Mouse (Mus musculus): ENCODE data around the gene Trim21. TPM values are rescaled to one million over a fixed set of nuclear protein-coding genes. Genes with fewer than 3 reads are reported as not detected.

The Trim21 gene
- 10 to 100 TPM; 12.1 to 14.6 TPM for total RNA-seq (2021)
- long read RNA-seq, experiment 1, partial matches to known transcripts: 1 of 5 reads
- long read RNA-seq, experiment 1, other reads (novel, unspliced or antisense): 1 of 5 reads
- long read RNA-seq, experiment 2, transcript Trim21-201 (8 exons, 2,793 nt): major isoform, 15 of 17 reads
- long read RNA-seq, experiment 2, partial matches to known transcripts: 0 of 17 reads
- long read RNA-seq, experiment 2, other reads (novel, unspliced or antisense): 1 of 17 reads

DNA sequence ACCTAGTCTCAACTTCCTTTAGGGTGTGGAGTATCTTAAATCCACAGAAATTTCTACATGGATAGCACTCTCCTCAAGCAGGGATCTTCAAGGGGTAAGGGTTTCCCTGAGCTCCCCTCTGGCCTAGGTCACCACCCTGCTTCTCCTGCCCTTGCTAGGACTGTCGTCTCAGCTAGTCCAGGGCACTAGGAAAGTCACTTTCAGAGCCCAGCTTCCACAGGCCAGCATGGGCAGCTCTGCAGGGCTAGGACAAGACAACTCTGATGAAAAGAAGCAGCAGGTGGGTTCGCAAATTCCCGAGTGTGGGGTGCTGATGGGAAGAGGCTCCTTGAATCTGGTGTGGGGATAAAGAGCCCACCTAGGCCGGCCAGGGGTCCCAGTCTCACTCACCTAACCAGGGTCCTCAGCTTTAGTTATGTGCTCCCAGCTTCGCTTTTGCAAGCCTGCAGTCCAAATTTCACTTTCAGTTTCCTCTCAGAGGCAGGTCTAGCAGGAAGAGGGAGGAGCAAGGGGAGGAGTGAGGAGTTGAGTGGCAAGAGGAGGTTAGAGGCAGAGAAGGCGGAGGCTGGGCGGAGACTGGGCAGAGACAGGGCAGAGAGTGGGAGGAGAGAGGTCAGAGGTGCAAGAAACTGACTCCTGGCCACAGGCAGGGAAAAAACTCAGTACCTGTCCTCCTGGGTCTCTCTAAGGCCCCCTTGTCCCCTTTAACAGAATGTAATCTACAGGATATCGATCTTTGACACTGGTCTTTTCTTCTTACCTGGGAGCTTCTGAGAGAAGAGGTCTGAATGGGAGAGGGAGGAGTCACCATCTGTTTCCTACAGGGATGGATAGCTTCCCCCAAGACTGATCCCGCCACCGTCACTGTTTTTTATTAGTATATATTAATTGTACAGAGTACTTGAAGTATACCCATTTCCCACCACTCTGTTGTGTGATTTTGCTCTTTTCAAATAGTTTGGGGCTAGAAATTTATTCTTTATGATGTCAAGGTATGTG is at the start of gene Trim21:
Gene Trim21, minus strand, starts transcription at position 488 of the 999 bp plus-strand sequence.
- peak; percentile 80 to 86 for DNase-seq (ENCODE audit: low spot score in 2 of 2)

DNA sequence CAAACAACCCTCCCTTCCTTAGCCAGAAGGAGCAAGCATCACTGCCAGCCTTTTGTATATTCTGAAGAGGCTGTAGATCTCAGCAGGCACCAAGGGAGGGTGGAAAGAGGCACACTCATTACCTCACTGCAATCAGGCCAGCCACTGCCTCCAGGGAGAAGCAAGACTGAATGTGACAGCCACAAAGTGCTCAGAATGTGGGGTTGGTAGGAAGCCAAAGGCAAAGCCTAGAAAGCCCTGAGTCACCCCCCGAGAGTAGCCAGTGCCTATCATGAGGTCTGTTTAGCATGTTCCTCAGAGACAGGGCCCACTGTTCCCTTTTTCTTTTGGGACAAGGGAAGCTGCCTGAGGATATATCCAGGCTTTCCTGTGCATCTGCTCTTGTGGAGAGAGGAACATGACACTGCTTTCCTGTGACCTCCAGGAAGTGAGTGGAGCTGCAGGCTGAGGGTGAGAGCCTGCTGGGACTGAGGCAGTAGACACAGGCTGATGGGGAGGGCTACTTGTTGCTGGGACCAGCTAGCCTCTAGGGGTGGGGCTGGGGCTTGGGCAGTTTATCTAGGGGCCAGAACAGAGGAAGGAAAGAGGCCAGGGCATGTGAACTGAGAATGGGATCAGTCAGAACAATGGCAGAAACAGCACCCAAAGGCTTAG is 32.2 kb upstream of the Trim21 start, which contains the start of gene Olfr552:
Gene Olfr552, plus strand, starts transcription at position 393 of the 654 bp plus-strand sequence.
- DNase-seq (ENCODE audit: low spot score in 2 of 2): no peak

DNA sequence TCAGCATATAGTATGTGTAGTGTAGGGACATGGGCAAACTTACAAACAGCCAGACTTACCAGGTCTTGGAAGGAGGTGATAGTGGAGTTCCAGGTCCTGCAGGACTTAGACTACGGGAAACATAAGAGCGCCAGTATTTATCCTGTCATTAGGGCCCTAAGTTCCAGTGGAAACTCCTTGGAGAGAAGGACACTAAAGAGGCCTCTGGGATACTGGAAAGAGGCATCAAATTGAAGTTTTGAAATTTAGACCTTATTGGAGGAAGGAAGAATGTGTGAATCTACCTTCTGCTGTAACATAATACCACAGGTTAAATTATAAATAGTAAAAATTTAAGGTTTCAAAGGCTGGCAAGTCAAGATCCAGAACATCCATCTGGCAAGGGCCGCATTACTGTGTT is 26.5 kb upstream of the Trim21 start, which contains the start of gene Olfr551:
Gene Olfr551, minus strand, starts transcription at position 101 of the 400 bp plus-strand sequence.
- no peak for DNase-seq (ENCODE audit: low spot score in 2 of 2)

DNA sequence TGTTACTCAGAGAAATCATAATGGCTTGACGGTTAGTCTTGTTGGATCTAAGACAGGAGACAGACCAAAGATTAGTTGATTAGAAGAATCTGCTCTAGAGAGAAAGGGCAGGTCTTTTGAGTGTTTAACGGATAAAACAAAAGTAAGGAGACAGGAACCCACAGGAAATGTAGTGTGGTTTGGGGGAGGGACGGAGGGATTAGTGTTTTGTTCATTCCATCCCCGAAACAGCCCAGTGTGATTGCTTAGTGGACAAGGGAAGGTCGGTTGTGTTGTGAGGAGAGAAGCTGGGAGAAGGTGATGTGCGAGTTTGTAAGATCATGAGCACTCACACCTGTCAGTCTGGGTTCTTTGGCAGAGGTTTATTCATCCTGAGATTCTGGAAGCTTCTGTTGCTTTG is 10.7 kb upstream of the Trim21 start:
- no peak for DNase-seq (ENCODE audit: low spot score in 2 of 2)

DNA sequence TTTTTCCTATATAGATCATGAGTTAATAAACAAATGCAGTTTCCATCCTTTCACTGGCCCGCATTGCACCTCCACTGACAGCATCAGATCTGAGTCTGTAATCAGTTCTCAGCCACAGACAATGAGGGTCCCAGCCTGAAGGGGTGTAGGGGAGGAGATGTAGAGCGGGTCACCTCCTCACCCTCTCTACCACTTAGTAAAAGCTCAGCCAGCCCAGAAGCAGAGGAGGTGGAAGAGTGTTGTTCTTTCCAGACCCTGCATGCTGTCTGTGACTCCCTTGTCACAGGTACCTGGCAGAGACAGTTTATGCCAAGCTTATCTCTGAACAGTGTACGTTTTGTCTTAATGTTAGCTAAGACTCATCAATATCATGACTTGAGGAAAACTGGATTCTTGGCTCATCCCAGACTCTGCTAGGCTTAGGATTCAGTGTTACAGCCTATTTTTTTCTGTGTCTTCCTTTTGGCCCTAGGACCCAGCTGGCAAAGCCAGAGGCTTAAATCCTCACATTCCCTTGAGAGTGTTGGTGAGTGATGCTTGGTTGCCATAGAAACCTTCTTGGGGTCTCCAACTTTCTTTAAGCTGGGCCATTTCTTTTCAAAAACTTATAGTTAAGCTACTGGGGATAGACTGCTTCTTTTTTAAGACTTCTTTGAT is 8.0 kb upstream of the Trim21 start:
- no peak for DNase-seq (ENCODE audit: low spot score in 2 of 2)

DNA sequence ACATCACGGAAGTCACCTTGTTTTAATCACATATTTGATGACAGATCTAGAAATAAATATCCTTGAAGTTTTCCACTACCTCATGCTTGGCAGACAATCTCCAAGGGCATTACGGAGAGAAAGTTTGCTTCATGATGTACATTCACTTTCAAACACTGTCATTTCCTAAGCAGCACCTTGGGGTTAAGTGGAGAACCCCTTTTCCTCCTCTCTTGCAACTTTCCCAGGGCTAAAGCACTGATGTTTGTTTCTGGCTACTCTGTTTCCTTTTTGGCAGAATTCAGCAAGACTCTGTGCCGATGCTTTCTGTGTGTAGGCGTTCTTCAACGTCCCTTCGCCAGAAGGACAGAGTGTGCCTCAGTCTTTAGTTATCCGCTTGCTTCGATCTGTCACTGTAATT is 5.9 kb upstream of the Trim21 start, which contains the start of gene Olfr550:
Gene Olfr550, plus strand, starts transcription at position 301 of the 400 bp plus-strand sequence.
- DNase-seq (ENCODE audit: low spot score in 2 of 2): no peak

DNA sequence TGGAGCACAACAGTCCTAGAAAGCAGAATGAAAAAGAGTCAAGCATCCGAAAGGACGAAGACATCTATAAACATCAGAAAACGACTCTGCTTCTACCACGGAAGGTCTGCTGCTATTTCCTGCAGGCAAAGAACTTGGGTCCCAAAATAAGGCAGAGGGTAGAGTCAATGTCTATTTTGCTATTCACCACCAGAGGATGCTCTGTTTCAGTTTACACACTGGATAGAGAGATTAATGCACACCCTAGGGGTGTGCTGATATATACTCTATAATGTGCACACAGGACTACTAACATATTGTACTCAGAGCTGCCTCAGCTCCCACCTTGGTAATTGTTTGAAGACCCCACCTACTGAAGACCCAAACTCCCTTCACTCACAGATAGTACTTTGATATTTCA is 933 bp upstream of the Trim21 start:
- DNase-seq (ENCODE audit: low spot score in 2 of 2): no peak

DNA sequence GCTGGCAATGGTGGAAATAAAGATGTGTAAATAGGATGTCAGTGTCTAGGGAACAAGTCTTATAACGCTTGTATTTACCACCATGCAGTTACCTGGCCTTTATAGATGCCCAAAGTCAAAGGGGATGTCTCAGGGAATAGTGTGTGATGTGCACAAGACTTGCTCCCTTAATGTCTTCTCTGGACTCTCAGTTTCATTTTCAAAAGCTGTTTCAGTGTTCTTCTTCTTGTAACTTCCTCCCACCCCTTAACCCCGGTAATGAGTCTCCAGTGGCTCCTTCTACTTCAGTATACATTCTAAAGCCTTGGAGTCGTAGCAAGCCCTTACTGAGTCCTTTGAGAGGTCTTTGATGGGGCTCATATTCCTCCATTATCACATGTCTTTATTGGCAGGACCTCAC is 12.0 kb downstream of the Trim21 start:
- DNase-seq (ENCODE audit: low spot score in 2 of 2): no peak

DNA sequence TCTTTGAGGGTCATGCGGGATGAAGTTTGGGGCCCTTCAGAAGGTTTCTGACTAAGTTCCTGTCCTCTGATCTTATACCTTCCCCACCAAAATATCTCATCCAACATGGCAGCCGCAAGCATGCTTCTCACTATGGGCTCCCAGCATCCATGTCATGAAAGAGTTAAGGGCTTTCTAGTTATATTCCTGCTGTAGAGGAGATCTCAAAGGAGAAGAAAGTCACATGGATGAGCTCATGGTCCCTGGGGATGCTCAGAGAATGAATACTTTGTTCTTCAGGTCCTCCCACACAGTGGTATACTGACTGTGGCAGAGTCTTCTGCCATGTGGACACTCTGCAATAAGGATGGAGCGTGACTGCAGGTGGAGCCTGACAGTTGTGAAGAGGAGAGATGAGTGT is 15.7 kb downstream of the Trim21 start, which contains the start of gene Olfr549:
Gene Olfr549, plus strand, starts transcription at position 301 of the 400 bp plus-strand sequence.
- no peak for DNase-seq (ENCODE audit: low spot score in 2 of 2)

DNA sequence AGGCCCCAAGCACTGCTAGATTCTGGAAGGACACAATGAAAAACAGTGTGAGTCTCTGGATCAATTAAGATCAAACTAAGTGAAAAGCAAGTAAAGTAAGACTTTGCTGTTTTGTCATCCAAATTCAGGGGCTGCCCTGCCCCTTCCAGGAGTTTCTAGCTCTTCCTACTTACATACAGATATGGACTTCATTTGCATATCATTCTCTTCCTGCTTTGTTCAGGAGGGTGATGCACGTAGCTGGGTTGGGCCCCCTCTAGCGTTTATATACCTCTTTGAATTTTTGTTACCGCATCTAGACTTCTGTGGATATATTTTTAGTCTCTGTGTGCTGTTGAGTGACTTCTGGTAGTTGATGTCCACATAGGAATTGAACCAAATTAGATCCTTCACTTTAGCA is 24.0 kb downstream of the Trim21 start:
- no peak for DNase-seq (ENCODE audit: low spot score in 2 of 2)

DNA sequence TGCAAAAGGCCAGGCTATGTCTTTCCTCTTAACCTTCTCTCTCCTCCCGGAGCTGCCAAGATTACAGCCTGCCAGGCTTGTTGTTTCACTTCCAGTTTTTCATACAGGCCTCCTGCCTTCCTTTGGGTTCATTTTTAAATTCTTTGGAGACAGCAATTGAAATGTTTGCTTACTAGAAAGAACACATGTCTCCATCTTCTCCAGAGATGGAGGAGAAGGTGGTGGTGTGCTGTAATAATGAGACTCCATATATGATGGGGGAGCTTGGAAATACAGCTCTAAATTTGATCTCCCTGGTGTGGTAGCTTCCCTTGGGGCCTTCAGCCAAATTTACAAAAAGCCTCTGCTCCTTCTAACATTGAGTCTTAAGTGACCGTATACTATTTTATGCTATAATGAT is 24.7 kb downstream of the Trim21 start, which contains the start of gene Olfr548-ps1:
Gene Olfr548-ps1, plus strand, starts transcription at position 301 of the 400 bp plus-strand sequence.
- DNase-seq (ENCODE audit: low spot score in 2 of 2): no peak

DNA sequence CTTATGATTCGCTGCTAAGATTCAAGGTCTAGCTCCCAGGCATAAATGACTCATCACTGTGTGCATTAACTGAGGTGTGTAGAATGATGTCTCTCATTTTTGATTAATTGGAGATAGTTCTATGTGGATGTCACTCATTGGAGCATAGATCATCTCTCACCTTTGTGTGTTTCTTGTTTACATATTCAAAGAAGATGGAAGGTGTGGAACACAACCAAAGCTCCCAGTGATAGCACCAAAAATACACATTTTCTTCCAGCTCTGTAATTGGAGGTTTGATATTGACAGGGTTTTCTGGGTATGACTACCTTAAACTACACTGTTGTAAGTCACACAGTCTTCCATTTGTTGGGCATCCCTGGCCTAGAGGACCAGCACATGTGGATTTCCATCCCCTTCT is 30.8 kb downstream of the Trim21 start, which contains the start of gene Olfr547:
Gene Olfr547, plus strand, starts transcription at position 301 of the 400 bp plus-strand sequence.
- no peak for DNase-seq (ENCODE audit: low spot score in 2 of 2)

DNA sequence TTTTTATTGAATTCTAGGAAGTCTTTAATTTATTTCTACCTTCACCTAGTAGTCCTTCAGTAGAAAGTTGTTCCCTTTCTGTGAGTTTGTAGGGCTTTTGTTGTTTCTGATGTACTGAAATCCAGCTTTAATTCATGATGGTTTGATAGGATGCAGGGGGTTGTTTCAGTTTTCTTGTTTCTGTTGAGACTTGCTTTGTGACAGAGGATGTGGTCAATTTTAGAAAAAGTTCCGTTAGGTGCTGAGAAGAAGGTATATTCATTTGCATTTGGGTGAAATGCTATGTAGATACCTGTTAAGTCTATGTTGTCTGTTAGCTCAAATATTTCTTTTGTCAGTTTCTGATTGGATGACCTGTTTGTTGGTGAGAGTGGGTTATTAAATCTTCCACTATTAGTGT is 36.2 kb downstream of the Trim21 start:
- DNase-seq (ENCODE audit: low spot score in 2 of 2): no peak

DNA sequence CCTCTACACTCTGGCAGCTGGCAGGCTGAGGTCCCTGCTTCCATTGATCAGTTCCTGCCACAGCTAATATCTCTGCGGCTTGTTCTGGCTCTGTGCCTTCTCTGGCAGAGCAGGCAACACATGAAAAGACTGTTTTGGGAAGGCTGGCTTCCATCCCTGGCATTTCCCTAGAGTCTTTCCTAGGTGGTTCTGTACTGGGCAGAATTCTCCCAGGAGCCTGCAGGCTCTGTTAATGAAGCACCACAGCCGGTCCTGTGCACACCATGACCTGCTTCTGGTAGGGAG is 48.3 kb downstream of the Trim21 start:
- no peak for DNase-seq (ENCODE audit: low spot score in 2 of 2)

DNA sequence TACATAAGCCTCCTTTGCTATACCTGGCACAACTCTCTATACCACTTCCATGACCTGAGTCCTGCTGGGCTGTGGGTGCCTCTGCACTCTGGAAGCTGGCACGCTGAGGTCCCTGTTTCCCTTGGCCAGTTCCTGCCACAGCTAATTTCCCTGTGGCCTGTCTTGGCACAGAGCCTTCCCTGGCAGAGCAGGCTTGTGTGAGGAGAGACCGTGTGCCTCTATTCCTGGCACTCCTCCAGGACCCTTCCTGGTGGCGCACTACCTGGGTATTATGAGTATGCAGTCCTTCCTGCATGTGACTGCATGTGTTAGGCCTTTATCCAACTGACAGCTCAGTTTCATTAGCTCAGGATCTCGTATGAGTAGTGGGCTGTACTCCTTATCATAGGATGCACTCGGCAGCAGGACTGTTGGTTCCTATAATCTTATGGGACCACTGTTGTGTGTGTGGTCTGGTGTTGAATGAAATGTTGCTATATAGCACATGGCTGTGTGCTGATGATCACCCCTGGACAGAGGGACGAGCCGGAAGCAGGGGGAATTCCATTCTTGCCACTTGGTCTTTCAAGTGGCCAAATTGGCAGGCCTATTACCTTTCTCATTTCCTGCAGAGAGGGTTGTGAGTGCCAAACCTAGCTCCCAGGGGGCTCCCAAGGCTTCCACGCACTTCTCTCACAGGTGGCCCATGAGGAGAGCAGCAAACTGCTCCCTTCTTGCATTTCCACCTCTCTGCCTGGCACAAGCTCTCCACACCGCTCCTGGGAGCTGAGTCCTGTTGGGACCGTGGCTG is 48.8 kb downstream of the Trim21 start:
- no peak for DNase-seq (ENCODE audit: low spot score in 2 of 2)

DNA sequence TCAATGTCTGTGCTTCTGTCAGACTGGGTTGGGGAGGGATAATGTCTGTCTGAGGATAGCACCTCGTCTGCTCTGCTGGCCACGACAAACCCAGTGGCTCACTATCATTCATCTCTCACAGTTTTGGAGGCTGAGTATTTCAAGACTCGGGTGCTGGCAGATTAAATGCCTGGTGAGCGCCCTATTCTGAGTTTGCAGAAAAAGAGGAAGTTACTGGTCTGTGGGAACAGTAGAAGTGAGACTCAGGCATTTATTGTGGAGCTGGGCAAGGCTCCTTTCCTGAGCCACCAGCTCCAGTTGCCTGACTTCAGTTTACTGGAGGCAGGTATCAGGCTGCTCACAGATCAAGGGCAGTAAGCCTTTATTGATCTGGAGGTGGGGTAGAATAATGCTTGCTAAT is 51.1 kb downstream of the Trim21 start:
- no peak for DNase-seq (ENCODE audit: low spot score in 2 of 2)

DNA sequence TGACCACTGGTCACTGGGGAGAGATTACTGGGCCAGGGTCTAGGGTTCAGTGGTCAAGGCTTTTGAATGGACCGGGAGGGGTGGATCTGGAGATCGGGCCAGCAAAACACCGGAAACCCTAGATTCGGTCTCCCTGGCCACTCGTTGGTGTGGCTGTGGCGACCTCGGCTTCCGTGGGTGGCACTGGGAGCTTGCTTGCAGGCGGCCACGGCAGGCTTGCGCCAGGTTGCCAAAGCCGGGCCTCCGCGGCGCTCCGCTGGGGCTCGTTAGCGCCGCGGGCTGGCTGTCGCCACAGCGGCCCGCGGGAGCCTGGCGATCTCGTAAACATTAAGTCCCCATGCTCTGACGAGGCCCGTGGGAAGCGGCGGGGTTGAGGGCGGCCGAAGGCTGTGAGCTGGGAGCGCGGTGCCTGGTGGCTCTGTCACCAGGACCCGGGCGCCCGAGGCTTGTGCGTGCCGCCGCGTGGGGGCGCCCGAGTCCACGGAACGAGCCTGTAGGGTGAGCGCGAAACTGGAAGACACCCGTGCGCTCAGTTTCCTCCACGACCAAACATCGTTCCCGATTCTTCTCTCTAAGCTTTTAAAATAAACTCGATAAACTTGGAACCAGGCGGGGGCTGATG is 52.4 kb downstream of the Trim21 start:
- peak; percentile 92 to 95 for DNase-seq (ENCODE audit: low spot score in 2 of 2)

DNA sequence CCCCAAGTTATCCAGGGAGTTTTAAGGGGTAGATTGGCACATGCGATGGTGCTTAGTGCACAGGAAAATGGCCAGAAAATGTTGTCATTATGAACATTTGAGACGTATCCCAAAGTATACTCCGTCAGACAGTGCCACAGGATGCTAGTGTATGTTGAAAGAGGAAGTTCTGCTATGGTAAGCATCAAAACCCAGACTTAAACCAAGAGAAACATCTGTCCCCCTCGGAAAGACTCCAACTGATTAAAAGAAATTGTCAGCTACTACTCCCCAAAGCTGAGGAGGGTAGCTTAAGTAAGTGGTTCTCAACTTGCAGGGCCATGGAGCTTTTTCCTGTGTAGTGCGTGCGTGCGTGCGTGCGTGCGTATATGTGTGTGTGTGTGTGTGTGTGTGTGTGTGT is 53.4 kb downstream of the Trim21 start:
- no peak for DNase-seq (ENCODE audit: low spot score in 2 of 2)

DNA sequence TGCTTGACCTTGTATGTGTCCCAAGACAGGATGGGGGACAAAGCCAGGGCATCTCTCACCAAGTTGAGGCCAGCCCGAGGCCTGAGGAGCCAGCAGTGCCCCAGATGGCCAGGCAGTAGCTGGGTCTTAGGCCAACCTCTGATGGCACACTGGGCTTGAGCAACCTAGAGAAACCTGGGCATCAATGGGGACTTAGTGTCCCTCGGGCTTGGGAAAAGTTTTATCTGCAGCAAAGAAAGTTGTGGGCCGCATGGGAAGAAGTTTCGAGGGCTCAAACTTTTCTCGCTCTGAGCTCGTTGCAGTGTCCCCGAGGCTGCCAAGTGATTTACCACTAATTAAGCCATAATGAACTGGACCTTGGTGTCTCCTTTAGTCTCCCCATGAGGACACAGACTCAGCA is 55.6 kb downstream of the Trim21 start:
- no peak for DNase-seq (ENCODE audit: low spot score in 2 of 2)

DNA sequence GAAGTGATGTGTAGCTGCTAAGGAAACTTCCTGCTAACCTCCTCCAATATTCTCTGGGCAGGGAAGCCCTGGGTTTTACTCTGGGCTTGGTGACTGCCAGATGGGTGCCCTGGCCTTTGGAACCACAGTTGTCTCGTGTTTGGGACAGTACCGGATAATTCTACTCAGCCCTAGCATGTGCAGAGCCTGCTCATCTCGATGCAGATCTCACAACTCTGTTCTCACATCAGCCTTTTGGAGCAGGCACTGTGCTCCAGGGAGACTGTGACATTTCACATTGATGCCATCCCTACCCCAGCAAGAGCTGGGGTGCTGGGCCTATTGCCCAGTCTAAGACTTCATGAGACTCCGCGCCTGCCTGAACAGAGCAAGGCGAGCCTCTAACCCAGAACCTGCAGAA is 56.6 kb downstream of the Trim21 start:
- DNase-seq (ENCODE audit: low spot score in 2 of 2): no peak
